Mouse (Mus musculus) adrenal gland, adult (tissue): ENCODE measurements at regions not wholly inside any gene's neighbourhood (a gene's known extent, or its start where the extent isn't known, plus 50 kb on each side); places are given as distances from the start of the nearest gene placed in this dataset.
"Not testable (repeated sequence)": the region's sequence is repeated elsewhere in the genome, so short reads cannot be mapped to it uniquely, and the experiment has no call there.

Source experiments
- DNase-seq, 2 experiments: peaks; one replicate each; pipeline ENCODE4 v3.0.0; 2022 to 2023; ENCODE audit warnings: low spot score in 1 of 2; ENCODE audit not compliant: inconsistent age in 2 of 2

DNA sequence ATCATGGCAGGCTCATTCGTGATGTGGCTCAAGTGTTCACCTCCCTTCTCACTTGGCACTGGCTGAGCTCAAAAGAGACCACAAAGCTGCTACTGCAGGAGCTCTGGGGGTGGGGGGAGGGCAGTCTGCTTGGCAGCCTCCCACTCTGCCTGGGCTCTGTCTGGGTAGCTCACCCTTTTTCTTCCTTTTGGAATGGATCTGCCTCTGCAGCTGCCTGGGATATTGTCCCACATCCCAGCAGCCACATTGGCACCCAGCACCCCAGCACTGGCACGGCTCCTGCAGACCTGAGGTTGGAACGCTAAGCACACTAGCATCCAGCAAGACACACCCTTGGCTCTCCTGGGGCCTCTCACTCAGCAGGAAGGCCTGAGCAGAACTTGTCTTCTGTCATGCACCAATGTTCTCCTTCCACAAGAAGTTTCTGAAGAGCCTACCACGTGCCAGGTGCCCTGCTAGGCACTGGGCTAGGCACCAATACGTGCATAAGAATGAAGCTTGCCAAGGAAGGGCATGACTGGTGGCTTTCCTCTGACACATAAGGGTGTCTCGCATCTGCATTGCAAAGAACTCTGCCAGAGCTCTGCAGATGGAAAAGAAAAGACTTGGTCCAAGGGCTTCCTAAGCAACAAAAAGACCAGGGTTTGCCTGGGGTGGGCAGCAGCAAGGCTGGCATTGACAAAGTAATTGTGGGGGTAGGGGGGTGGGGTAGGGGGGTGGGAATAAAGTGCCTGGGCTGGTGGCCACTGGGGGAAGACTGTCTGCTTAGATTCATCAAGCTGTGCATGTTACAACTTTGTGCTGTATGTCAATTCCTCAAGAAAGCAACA, 112.1 kb upstream of the Sipa1l1 start:
- DNase-seq = not testable (repeated sequence)

DNA sequence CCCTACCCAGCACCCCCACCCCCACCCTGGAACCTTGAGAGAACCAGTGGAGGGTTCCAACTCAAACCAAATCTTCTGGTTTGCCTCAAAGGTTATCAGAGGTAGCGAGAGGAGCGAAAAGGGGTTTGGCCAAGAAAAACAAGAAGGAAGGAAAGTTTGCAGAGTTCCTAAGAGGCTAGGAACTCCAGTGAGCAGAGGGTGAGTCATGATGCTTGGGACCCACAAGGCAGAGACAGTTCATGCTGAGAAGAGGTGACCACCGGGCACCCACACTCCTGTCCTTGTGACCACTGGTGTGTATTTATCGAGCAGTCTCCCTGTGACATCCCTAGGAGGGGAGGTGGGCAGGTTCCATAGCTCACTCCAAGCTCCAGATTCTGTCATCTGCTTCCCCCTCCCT, 104.1 kb upstream of the Sipa1l1 start:
- no peak for DNase-seq

- DNase-seq = peak in 1 of 2 experiments; percentile 23
Measured at GRCm38 (mm10) chr12:82066860-82067259, 102.3 kb upstream of the Sipa1l1 start.

DNA sequence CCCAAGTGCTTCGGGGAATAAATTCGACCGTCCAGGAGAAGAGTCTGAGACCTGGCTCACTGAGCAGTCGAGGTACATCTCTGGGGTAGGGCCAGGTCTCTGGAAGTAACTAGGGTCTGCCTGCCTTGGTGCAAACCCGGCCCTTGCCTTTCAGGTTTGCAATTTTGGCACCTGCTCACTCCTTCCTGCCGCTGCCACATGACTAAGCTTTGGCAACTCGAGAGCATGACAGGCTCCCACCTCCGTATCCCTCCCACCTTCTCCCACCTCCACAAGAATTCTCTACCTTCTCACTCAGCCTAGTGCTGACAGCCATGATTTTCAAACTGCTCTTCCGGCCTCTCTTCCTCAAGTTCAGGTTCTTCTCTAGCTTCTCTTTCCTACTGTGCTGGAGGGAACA, 99.5 kb upstream of the Sipa1l1 start:
- DNase-seq = no peak

DNA sequence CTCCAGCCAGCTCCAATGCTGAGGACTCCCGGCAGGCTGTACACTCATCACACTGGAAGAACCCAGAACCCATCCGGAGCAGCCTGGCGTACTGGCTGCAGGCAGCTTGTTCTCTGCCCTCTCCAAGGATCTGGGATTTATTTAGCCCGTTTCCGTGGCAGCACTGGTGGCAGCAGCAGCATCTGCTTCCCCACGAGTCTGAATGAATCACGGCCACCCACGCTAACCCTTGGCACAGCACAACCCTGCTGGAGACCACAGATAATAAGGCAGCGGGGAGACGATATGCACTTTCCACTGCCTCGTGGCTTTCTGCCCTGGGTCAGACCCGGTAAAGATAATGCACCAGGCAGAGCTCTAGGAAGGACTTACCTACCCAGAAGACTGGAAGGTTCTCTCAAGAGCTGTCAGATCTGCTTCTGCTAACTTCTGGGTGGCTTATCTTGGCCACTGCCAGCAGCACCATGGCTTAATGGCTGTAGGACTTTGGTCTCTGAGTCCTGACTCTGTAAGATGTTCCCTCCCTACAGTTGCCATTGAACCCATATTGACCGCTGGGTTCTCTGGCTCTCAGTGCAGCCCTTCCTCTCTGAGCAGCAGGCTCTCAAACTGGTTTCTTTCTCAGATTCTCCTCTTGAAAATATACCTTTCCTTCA, 96.2 kb upstream of the Sipa1l1 start:
- peak; percentile 32 to 46 for DNase-seq

- DNase-seq = no peak
Measured at GRCm38 (mm10) chr12:82075479-82076221, 93.5 kb upstream of the Sipa1l1 start.

- no peak for DNase-seq
Measured at GRCm38 (mm10) chr12:82076766-82077165, 92.4 kb upstream of the Sipa1l1 start.

GRCm38 (mm10) chr12:82077945-82078344, 91.2 kb upstream of the Sipa1l1 start:
- no peak for DNase-seq

DNA sequence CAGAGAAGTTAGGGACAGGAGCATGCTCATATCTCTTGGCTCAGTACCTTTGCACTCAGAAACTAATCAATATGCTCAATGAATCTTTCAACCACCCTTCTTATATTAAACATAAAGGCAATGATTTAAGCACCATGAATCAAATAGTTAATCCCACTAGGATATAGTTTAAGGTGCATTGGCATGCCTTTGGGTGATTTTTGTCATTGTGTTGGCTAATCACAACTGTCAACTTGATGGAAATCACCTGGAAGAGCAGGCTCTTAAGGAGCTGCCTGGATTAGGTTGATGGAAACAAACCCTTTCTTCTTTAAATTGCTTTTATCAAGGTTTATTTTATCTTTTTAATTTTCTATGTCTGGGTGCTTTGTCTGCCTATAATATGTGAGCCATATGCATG, 90.4 kb upstream of the Sipa1l1 start:
- DNase-seq = no peak

- DNase-seq = no peak
Measured at GRCm38 (mm10) chr12:82080196-82080880, 88.8 kb upstream of the Sipa1l1 start.

DNA sequence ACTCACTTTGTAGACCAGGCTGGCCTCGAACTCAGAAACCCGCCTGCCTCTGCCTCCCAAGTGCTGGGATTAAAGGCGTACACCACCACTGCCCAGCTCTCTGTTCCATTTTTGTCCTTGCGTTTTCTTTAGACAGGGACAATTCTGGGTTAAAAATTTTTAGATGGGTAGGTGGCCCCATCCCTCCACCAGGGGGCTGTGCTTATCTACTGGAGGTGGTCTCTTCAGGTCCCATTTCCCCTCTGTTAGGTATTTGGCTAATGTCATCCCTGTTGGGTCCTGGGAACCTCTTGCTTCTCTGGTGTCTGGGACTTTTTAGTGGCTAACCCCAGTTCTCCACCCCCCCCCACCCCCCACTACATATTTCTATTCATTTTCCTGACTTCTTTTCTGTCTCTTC, 86.5 kb upstream of the Sipa1l1 start:
- not testable (repeated sequence) for DNase-seq

- peak; percentile 79 to 90 for DNase-seq
Measured at GRCm38 (mm10) chr12:82085771-82086400, 83.2 kb upstream of the Sipa1l1 start.

- no peak for DNase-seq
Measured at GRCm38 (mm10) chr12:82086441-82086840, 82.7 kb upstream of the Sipa1l1 start.

GRCm38 (mm10) chr12:82089288-82089687, 79.8 kb upstream of the Sipa1l1 start:
- DNase-seq = no peak

DNA sequence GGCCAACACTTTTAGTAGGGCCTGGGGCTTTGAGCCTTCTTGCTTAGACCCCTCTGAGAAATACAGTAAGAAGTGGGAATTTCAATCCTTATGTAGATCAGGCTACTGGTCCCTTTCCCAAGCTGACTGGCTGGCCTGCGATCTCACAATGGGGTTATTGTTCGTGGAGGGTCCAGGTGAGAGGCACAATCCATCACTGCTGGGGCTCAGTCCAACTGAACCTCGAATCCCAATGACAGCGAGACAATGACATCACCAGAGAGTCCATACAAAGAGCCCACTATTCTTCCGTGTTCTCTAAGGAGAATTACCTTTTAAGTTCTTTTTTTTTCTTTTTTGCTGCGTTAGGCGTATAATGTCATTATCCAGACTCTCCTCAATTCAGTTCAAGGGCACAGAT, 75.8 kb upstream of the Sipa1l1 start:
- no peak for DNase-seq

GRCm38 (mm10) chr12:82095396-82095795, 73.7 kb upstream of the Sipa1l1 start:
- no peak for DNase-seq

GRCm38 (mm10) chr12:82097126-82097525, 72.0 kb upstream of the Sipa1l1 start:
- DNase-seq = peak in 1 of 2 experiments; percentile 57

DNA sequence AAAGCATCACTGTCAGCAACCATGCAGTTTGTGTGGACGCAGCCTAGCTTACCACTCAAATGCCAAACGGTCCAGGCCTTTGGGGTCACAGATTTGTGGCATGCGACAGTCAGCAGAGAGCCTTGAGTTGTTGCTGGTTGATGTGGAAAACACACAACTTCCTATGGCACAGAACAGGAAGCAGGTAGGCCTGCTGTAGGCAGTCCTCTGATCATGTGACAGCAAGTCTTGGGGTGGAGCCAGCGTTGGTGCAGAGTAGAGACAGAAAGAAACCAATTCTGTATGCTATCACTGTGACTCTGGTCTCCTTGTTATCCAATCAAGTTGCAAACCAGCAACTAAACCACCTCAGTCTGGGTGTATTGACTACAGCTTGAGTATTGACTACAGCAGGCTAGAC, 71.5 kb upstream of the Sipa1l1 start:
- no peak for DNase-seq

DNA sequence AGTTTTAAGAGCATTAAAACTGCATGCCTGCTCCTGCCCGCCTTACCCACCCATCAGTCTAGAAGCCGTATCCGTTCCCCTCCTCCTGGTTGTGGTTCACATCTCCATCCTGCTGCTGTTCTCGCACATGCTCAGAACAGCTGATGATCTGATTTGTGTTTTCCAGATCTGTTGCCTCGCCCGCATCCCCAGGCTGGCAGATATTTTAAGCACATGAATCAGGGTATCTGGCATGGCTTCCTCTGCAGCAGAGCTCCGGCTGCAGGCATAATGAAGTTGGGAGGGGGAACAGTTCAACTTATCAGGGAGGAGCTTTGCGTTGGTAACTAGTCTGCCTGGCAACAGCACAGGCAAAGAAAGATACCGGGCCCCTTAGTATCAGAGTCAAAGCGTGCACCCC, 64.9 kb upstream of the Sipa1l1 start:
- peak in 1 of 2 experiments; percentile 42 for DNase-seq

- DNase-seq = no peak
Measured at GRCm38 (mm10) chr12:82105184-82106031, 63.7 kb upstream of the Sipa1l1 start.
